Mouse (Mus musculus): ENCODE measurements around the gene Pla2g6.

DNA sequence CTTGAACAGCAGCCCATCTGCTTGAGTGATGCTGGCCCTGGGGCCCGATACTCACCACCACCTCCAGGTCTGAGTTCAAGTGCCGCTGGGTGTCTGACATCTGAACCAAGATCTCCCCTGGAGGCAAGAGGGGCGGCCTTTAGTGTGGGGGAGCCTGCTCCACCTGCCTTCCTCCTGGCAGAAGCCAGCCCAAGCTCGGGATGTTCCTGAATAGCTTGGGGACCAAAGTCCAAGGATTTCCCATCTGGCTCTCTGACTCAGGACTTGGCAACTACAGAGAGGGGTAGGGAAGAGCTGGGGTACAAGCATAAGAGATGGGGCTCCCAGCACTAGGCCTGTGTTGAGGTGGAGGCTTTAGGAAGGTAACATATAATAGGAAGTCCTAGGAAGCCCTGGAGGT, 44.8 kb downstream of the Pla2g6 start:
- TF ChIP-seq CTCF (IDR thresholded peaks at IDR 0.05; ENCODE audit: low read depth): no peak
- TF ChIP-seq EP300 (optimal IDR thresholded peaks at IDR 0.05): no peak
